Mouse (Mus musculus): Measurements from ENCODE around the gene Fyn. TPM values are rescaled to one million over a fixed set of nuclear protein-coding genes. Genes with fewer than 3 reads are reported as not detected.
A peak's percentile ranks its signal among the peaks of the same experiment; 100 is the strongest.

Fyn gene
- polyA plus RNA-seq, 1 experiment from 2014 or later: 85.0 TPM

DNA sequence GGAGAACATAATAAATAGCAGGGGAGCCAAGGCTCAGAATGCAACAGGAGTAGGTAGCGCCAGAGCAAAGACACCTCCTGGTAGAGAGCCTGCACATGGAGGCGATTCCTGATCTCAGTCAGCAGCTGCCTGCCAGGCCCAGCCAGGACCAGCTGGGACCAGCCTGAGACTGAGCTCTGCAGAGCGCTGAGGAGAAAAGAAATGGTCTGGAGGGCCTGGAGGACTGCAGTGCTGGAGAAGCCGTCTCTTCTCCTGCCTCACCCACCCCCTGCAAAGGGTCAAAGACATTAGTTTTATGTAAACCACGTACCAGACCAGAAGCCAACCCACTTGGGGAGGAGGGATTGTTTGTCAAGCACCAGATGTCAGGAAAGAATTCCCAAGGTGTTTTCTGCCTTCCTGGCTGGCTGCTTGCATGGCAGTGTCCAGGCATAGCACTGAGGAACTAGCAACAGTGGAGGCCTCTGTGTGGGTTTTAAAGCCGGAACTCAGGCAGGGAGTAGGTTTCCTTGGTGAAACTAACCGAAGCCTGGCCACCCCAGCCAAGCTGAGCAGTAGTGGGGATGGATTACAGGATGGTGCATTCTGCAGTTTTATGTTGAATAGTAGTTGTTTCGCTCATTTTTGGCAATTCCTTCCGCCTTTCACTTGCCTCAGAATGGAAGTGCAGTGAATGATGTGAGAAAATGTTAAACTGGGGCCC is 165.8 kb downstream of the Fyn start:
- Histone ChIP-seq H3K27me3 (replicated peaks; ENCODE audit: control insufficient read depth, insufficient read depth, low read length) (no peaks in the 10 kb centered on the region), H3K9me3 (replicated peaks; ENCODE audit: control insufficient read depth, low read length) (no peaks in the 10 kb centered on the region), H3K36me3 (ENCODE audit: control insufficient read depth, insufficient read depth, low read length) (peaks cover 64% of the 10 kb centered on the region), H3K4me2 (ENCODE audit: low read length) (no peak overlapping the region), H3K4me1 (ENCODE audit: control insufficient read depth, insufficient read depth, low read length) (peaks cover 5% of the 10 kb centered on the region; the same call in 1 of the 2 replicates), H3K4me3 (ENCODE audit: low read depth, low read length) (no peak overlapping the region), H3K27ac (ENCODE audit: low read depth, low read length) (peak overlapping the region; percentile 1; the same call in 1 of the 2 replicates), H3K9ac (ENCODE audit: low read length) (no peak overlapping the region)
- DNase-seq (ENCODE audit: low spot score): no peak
- no peak for ATAC-seq
- 73% methylated on average over 9 of the region's 9 CpGs for WGBS

DNA sequence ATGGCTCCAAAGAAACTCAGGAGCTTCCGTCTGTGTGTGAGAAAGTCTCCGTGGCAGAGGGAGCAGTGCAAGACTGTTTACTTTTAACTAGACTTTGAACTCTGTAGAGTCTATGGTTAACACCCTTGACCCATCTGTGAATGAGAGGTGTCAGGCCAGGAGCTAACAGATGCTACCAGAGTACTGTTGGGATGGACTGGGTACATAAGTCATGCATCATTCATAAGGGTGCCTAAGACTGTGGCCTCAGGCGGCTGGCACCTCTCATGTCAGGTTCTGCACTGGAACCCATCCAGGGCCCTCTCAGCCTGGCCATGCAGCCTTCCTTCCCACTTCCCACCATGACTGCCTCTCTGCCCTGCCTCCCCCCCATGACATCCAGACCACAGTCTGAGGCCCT is 166.7 kb downstream of the Fyn start:
- Histone ChIP-seq H3K27ac (ENCODE audit: low read depth, low read length) (peak overlapping the region; percentile 41; the same call in 1 of the 2 replicates), H3K36me3 (ENCODE audit: control insufficient read depth, insufficient read depth, low read length) (peaks cover 55% of the 10 kb centered on the region), H3K27me3 (replicated peaks; ENCODE audit: control insufficient read depth, insufficient read depth, low read length) (no peaks in the 10 kb centered on the region), H3K9me3 (replicated peaks; ENCODE audit: control insufficient read depth, low read length) (no peaks in the 10 kb centered on the region), H3K4me3 (ENCODE audit: low read depth, low read length) (no peak overlapping the region), H3K4me2 (ENCODE audit: low read length) (no peak overlapping the region), H3K4me1 (ENCODE audit: control insufficient read depth, insufficient read depth, low read length) (peaks cover 13% of the 10 kb centered on the region), H3K9ac (ENCODE audit: low read length) (no peak overlapping the region)
- peak; percentile 44; the same call in 1 of the 2 replicates for ATAC-seq
- DNase-seq (ENCODE audit: low spot score): no peak
- WGBS: 70% methylated on average over 3 of the region's 3 CpGs

DNA sequence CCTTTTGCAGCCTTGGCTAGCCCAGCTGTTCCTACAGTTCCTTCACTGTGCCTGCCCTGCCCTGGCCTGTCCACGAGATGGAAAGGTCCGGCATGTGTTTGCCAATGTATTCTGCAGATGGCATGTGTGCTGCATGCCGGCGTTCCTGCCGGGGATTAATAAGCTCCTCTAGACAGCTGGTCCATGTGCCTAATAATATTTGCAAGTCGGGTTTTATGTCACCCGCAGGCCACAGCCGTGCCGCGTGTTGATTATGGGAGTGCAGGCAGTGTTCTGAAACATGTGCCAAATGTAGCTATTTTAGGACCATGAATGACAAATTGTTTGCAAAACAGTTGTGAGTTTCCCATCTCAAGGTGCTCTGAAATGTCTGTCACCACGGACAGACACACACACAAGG is 167.6 kb downstream of the Fyn start:
- H3K9ac ChIP-seq (ENCODE audit: low read length): no peak overlapping the region
- WGBS: 68% methylated on average over 11 of the region's 11 CpGs
- ATAC-seq: 0 out of 2 replicates have a peak, but pooled peaks have one; percentile 21
- H3K9me3 ChIP-seq (replicated peaks; ENCODE audit: control insufficient read depth, low read length): no peaks in the 10 kb centered on the region
- H3K27ac ChIP-seq (ENCODE audit: low read depth, low read length): peak overlapping the region; percentile 33; the same call in 1 of the 2 replicates
- H3K4me2 ChIP-seq (ENCODE audit: low read length): no peak overlapping the region
- H3K4me3 ChIP-seq (ENCODE audit: low read depth, low read length): no peak overlapping the region
- H3K27me3 ChIP-seq (replicated peaks; ENCODE audit: control insufficient read depth, insufficient read depth, low read length): no peaks in the 10 kb centered on the region
- H3K4me1 ChIP-seq (ENCODE audit: control insufficient read depth, insufficient read depth, low read length): peaks cover 20% of the 10 kb centered on the region
- peak; percentile 58 for DNase-seq (ENCODE audit: low spot score)
- peaks cover 55% of the 10 kb centered on the region for H3K36me3 ChIP-seq (ENCODE audit: control insufficient read depth, insufficient read depth, low read length)

DNA sequence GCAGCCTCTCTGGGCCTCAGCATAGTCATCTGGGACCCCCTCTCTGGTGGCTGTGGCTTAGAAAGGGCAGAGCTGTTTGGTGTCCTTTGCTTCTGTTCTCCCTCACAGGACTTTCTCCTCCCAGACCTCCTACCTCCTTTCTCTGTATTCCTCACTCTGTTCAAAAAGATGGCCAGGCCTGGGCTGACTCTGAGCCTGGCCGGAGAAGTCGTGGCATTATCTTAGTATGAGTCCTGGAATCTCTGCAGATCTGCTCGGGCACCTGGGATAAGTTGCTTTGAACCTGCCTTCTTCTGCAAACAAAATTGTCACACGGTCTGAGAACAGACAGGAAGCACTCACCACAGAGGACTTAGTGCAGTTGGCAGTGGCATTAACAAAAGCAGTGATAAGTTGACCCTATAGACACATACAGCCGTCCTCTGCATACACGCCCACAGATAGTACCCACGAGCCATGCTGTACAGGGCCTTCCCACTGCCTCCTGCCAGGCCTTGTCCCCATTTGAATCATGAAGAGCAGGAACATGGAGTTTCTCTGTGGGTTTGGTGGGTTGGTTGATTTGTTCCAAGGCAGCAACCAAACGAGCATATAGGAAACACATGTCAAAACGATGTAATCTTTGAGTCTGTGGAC is 171.5 kb downstream of the Fyn start:
- Histone ChIP-seq H3K9me3 (replicated peaks; ENCODE audit: control insufficient read depth, low read length) (no peaks in the 10 kb centered on the region), H3K4me1 (ENCODE audit: control insufficient read depth, insufficient read depth, low read length) (peaks cover 45% of the 10 kb centered on the region), H3K9ac (ENCODE audit: low read length) (peak overlapping the region; percentile 14; the same call in 1 of the 2 replicates), H3K4me3 (ENCODE audit: low read depth, low read length) (no peak overlapping the region), H3K27me3 (replicated peaks; ENCODE audit: control insufficient read depth, insufficient read depth, low read length) (no peaks in the 10 kb centered on the region), H3K36me3 (ENCODE audit: control insufficient read depth, insufficient read depth, low read length) (peaks cover 36% of the 10 kb centered on the region), H3K4me2 (ENCODE audit: low read length) (no peak overlapping the region), H3K27ac (ENCODE audit: low read depth, low read length) (peak overlapping the region; percentile 88)
- WGBS: 43% methylated on average over 9 of the region's 9 CpGs
- no peak for DNase-seq (ENCODE audit: low spot score)
- ATAC-seq: no peak

DNA sequence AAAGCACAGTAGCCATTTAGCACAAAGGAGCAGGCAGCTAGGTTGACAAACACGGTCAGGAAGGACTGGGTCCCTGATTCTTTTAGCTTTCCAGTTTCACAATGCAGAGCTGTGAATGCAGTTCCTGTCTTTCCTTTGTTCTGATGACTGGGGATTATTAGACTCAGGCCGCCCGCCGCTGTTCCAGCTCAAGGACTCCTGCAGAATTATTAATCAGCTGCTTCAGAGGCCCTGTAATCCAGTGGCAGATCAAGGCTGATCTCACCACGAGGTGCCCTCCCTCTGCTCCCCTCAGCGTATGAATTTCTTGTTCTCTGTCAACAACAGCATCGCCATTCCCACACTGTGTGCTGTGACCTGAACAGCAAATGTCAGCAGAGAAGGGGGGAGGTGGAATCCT is 172.3 kb downstream of the Fyn start:
- H3K9ac ChIP-seq (ENCODE audit: low read length): peak overlapping the region; percentile 59
- WGBS: 0% methylated on average over 7 of the region's 7 CpGs
- H3K4me3 ChIP-seq (ENCODE audit: low read depth, low read length): no peak overlapping the region
- H3K9me3 ChIP-seq (replicated peaks; ENCODE audit: control insufficient read depth, low read length): no peaks in the 10 kb centered on the region
- H3K4me1 ChIP-seq (ENCODE audit: control insufficient read depth, insufficient read depth, low read length): peaks cover 42% of the 10 kb centered on the region
- H3K36me3 ChIP-seq (ENCODE audit: control insufficient read depth, insufficient read depth, low read length): peaks cover 37% of the 10 kb centered on the region
- peak overlapping the region; percentile 20; the same call in 1 of the 2 replicates for H3K4me2 ChIP-seq (ENCODE audit: low read length)
- no peaks in the 10 kb centered on the region for H3K27me3 ChIP-seq (replicated peaks; ENCODE audit: control insufficient read depth, insufficient read depth, low read length)
- ATAC-seq: peak; percentile 80
- H3K27ac ChIP-seq (ENCODE audit: low read depth, low read length): peak overlapping the region; percentile 98
- DNase-seq (ENCODE audit: low spot score): peak; percentile 93

DNA sequence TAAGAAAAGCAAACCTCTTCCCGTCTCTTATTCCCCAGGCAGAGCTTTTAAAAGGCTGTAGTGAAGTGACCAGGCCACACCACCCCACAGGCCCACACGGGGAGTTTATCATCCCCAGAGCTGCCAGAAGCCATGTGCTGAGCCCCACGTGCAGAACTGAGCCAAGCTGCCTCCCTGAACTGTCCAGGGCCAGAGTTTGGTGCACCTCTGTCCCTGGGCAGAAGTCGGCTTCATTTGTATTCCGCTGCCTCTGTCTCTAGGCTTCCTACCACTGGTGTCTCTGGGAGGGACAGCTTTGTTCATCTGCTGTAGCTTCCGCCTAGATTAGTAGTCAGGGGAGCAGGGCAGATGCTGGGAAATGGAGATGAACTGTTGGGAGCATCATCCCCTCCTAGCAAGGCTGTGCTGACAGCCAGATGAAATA is 172.8 kb downstream of the Fyn start:
- H3K27ac ChIP-seq (ENCODE audit: low read depth, low read length): peak overlapping the region; percentile 98
- H3K27me3 ChIP-seq (replicated peaks; ENCODE audit: control insufficient read depth, insufficient read depth, low read length): no peaks in the 10 kb centered on the region
- no peak overlapping the region for H3K4me3 ChIP-seq (ENCODE audit: low read depth, low read length)
- WGBS: 15% methylated on average over 6 of the region's 6 CpGs
- peak overlapping the region; percentile 20; the same call in 1 of the 2 replicates for H3K4me2 ChIP-seq (ENCODE audit: low read length)
- DNase-seq (ENCODE audit: low spot score) (peak; percentile 59), ATAC-seq (peak; percentile 57)
- H3K9me3 ChIP-seq (replicated peaks; ENCODE audit: control insufficient read depth, low read length): no peaks in the 10 kb centered on the region
- H3K9ac ChIP-seq (ENCODE audit: low read length): peak overlapping the region; percentile 59
- H3K4me1 ChIP-seq (ENCODE audit: control insufficient read depth, insufficient read depth, low read length): peaks cover 41% of the 10 kb centered on the region
- peaks cover 36% of the 10 kb centered on the region for H3K36me3 ChIP-seq (ENCODE audit: control insufficient read depth, insufficient read depth, low read length)

DNA sequence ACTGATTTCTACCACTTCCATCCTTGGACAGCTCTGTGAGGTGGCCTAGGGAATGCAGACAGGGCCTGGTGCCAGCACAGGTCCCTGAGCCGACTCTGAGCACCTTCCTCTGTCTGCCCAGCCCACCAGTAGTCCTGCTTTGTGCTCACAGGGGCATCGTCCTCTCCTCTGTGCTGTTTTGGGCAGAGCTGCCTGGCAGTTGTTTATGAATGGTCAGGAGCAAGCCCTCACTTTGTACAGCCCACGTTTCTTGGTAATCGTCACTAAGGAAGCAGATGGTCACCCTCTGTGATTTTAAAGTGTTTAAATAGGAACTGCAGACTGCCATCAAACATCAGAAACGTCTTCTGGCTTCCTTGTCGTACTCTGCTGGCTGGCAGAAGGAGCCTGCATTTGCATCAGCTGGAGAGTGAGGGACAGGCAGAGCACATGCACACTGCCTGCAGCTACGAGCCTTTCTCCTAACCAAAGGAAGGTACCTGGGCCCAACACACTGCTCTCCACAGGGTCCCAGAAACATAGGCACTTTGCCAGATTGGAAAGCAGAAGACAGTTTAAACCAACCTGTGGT is 173.4 kb downstream of the Fyn start:
- Histone ChIP-seq H3K9me3 (replicated peaks; ENCODE audit: control insufficient read depth, low read length) (no peaks in the 10 kb centered on the region), H3K4me2 (ENCODE audit: low read length) (peak overlapping the region; percentile 20; the same call in 1 of the 2 replicates), H3K27ac (ENCODE audit: low read depth, low read length) (peak overlapping the region; percentile 98), H3K27me3 (replicated peaks; ENCODE audit: control insufficient read depth, insufficient read depth, low read length) (no peaks in the 10 kb centered on the region), H3K4me3 (ENCODE audit: low read depth, low read length) (no peak overlapping the region), H3K36me3 (ENCODE audit: control insufficient read depth, insufficient read depth, low read length) (peaks cover 30% of the 10 kb centered on the region), H3K9ac (ENCODE audit: low read length) (peak overlapping the region; percentile 59), H3K4me1 (ENCODE audit: control insufficient read depth, insufficient read depth, low read length) (peaks cover 40% of the 10 kb centered on the region)
- WGBS: 9% methylated on average over 7 of the region's 7 CpGs
- peak; percentile 63 for ATAC-seq
- DNase-seq (ENCODE audit: low spot score): peak; percentile 83

DNA sequence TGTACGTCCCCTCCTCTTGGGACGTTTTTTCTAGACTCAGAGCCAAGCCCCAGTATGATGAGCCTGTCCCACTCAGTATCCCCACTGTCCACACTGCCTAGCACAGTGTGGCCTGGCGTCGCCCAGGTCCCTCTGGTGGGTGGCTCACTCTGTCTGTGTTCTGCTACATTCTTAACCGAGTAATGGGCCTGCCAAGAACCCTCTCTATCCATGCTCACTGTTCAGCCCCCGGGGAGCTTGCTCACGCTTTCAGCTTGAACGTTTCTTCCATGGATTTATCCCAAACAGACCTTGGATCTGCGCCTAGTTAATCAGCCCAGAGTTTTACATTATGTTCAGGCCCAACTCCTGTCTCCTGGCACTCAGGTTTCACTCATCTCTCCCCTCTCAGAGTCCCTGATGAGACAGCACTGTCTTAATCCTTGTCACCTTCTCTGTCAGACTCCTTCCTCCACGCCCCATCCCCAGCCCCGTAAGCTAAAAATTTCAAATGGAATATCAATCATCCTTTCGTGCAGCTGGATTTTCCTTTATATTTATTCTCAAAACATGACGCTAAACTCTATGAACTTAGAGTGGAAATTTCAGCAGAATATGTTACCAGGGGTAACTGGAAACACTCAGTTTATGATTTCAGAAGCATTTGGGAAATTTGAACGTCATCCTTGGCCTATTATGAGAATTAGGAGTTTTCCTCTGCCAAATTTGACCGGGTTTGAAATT is 174.0 kb downstream of the Fyn start:
- 54% methylated on average over 15 of the region's 15 CpGs for WGBS
- peaks cover 40% of the 10 kb centered on the region for H3K4me1 ChIP-seq (ENCODE audit: control insufficient read depth, insufficient read depth, low read length)
- ATAC-seq (peak; percentile 30; the same call in 1 of the 2 replicates), DNase-seq (ENCODE audit: low spot score) (peak; percentile 74)
- peak overlapping the region; percentile 59 for H3K9ac ChIP-seq (ENCODE audit: low read length)
- H3K4me3 ChIP-seq (ENCODE audit: low read depth, low read length): no peak overlapping the region
- no peaks in the 10 kb centered on the region for H3K27me3 ChIP-seq (replicated peaks; ENCODE audit: control insufficient read depth, insufficient read depth, low read length)
- no peak overlapping the region; the same call in 1 of the 2 replicates for H3K4me2 ChIP-seq (ENCODE audit: low read length)
- H3K9me3 ChIP-seq (replicated peaks; ENCODE audit: control insufficient read depth, low read length): no peaks in the 10 kb centered on the region
- peaks cover 27% of the 10 kb centered on the region; the same call in 1 of the 2 replicates for H3K36me3 ChIP-seq (ENCODE audit: control insufficient read depth, insufficient read depth, low read length)
- H3K27ac ChIP-seq (ENCODE audit: low read depth, low read length): peak overlapping the region; percentile 98
